Mouse (Mus musculus): ENCODE data around the gene Lect2.

DNA sequence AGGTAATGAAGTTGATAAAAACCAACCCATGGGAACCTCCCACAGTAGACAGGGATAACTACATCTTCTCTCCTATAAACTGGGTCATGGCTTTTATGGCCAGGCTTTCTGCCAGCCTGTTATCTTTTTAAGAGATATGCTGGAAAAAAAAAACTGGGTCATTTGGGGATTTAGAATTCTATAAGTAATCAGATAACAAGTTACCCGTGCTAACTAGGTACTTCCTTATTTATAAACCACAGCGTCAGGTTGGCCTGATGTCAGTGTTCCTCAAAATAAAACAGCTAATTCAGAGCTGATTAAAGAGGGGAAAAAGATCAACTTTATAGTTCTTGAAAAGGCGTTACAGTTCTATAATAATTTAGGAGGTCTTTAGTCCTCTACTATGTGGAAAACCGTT, 19.3 kb downstream of the Lect2 start:
- no peak for TF ChIP-seq CTCF (IDR thresholded peaks at IDR 0.05; ENCODE audit: borderline replicate concordance, insufficient read depth, low read length)
- no peak for TF ChIP-seq POLR2A (IDR thresholded peaks at IDR 0.05; ENCODE audit: low read depth, low read length)
